8 mouse cellular contexts compared by ENCODE assay signal in the genomic region with DNA sequence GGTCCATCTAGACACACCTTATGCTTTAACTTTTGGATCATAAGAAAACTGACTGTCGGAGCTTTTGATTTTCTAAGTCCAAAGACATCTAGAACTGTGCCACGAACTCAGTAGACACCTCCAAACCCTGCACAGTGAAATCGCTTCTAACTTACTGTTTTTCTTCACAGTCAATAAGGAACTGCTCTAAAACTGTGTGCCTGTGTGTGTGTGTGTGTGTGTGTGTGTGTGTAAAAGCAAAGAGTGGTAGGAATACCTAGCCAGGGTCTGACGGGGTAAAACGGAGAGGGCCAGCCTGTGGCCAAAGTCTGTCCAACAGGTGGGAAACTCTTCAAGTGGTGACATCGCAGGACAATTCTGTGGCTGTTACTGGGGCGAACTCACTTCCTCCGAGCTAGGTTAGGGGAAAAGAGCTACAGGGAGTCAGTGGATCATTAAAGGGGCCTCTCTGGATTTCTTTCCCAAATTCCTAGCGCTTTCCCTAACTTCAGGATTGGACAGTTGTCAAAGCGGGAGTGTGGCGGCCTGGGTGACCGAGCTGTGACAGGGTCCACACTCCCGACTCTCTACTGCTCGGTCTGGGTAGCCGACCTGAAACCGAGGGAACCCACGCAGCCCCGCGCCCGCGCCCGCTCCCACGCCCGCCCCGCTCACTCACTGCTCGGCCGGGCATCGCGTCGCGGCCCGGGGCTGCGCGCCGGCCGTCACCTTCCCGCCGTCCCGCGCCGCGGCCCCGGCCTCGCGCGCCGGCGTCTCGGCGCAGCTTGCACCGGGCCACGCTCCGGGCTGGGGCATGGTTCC. TPM values are rescaled to one million over a fixed set of nuclear protein-coding genes. Genes with fewer than 3 reads are reported as not detected.
DNase-seq lines count a peak whose midpoint lies in the region; ATAC-seq and TF ChIP-seq lines count a peak whose summit lies in the region.

No protein-coding gene starts in this region.

- peak; percentile 40 for DNase-seq in CD4-positive, CD25-positive, alpha-beta regulatory T cell, adult 2 months (ENCODE audit: low read depth, low spot score)
- peak; percentile 5 to 18 for DNase-seq in urinary bladder, postnatal 36 days (ENCODE audit: low spot score in 2 of 2)
- no peak for DNase-seq in urinary bladder, postnatal 10 days (ENCODE audit: low spot score)
- no peak for DNase-seq in heart, postnatal 0 days (ENCODE audit: low spot score)
- DNase-seq in right cerebral cortex, postnatal 25 days = no peak

- H3K4me2 ChIP-seq in heart, postnatal 0 days (ENCODE audit: low read depth, low read length) = peak overlapping the region; percentile 67
- peak overlapping the region; percentile 83 for H3K4me2 ChIP-seq in limb, embryonic 12.5 days
- peak overlapping the region; percentile 76 for H3K4me2 ChIP-seq in midbrain, embryonic 16.5 days (ENCODE audit: low read length)

- H3K36me3 ChIP-seq in heart, postnatal 0 days (replicated peaks; ENCODE audit: control insufficient read depth, insufficient read depth, low read length) = peaks cover 12% of the 10 kb centered on the region; the same call in 1 of the 2 replicates
- H3K36me3 ChIP-seq in limb, embryonic 12.5 days = peaks cover 18% of the 10 kb centered on the region; the same call in 1 of the 2 replicates
- no peaks in the 10 kb centered on the region for H3K36me3 ChIP-seq in midbrain, embryonic 16.5 days (ENCODE audit: control insufficient read depth, insufficient read depth, low read length)

- H3K27me3 ChIP-seq in heart, postnatal 0 days (ENCODE audit: control insufficient read depth, insufficient read depth, low read length) = no peaks in the 10 kb centered on the region
- H3K27me3 ChIP-seq in limb, embryonic 12.5 days = no peaks in the 10 kb centered on the region
- no peaks in the 10 kb centered on the region for H3K27me3 ChIP-seq in midbrain, embryonic 16.5 days (ENCODE audit: control insufficient read depth, insufficient read depth, low read depth, low read length)

- peak overlapping the region; percentile 96 for H3K9ac ChIP-seq in heart, postnatal 0 days (replicated peaks; ENCODE audit: low read depth, low read length)
- H3K9ac ChIP-seq in limb, embryonic 12.5 days (replicated peaks) = peak overlapping the region; percentile 79
- peak overlapping the region; percentile 75 for H3K9ac ChIP-seq in midbrain, embryonic 16.5 days (ENCODE audit: low read depth, low read length)

- no peak for ATAC-seq in CD4-positive, CD25-positive, alpha-beta regulatory T cell, adult 4 months
- ATAC-seq in heart, postnatal 0 days (ENCODE audit: insufficient read depth, low read depth) = peak; percentile 44
- peak; percentile 65 for ATAC-seq in limb, embryonic 12.5 days (ENCODE audit: insufficient number of reproducible peaks, insufficient read depth, low FRiP score, low TSS enrichment, low read depth)
- ATAC-seq in midbrain, embryonic 16.5 days = peak; percentile 81

- no peak for TF ChIP-seq EP300 in heart, postnatal 0 days (IDR thresholded peaks at IDR 0.05; ENCODE audit: low read depth)

- H3K4me1 ChIP-seq in heart, postnatal 0 days (ENCODE audit: control insufficient read depth, insufficient read depth) = peaks cover 41% of the 10 kb centered on the region
- H3K4me1 ChIP-seq in limb, embryonic 12.5 days (replicated peaks) = peaks cover 21% of the 10 kb centered on the region
- H3K4me1 ChIP-seq in midbrain, embryonic 16.5 days (ENCODE audit: control insufficient read depth, insufficient read depth, low read length) = peaks cover 19% of the 10 kb centered on the region

- 2% methylated on average over 47 of the region's 53 CpGs for WGBS in heart, postnatal 0 days
- 2% methylated on average over 53 of the region's 53 CpGs for WGBS in limb, embryonic 12.5 days
- WGBS in midbrain, embryonic 16.5 days = 2% methylated on average over 45 of the region's 53 CpGs

- peak overlapping the region; percentile 87 for H3K27ac ChIP-seq in heart, postnatal 0 days (ENCODE audit: low read depth)
- H3K27ac ChIP-seq in limb, embryonic 12.5 days = no peak overlapping the region
- H3K27ac ChIP-seq in midbrain, embryonic 16.5 days (ENCODE audit: low read length) = peak overlapping the region; percentile 66

- peak overlapping the region; percentile 97 for H3K4me3 ChIP-seq in heart, postnatal 0 days (ENCODE audit: low read depth, low read length)
- H3K4me3 ChIP-seq in limb, embryonic 12.5 days (replicated peaks) = peak overlapping the region; percentile 85
- H3K4me3 ChIP-seq in midbrain, embryonic 16.5 days (ENCODE audit: low read depth, low read length) = peak overlapping the region; percentile 91

- H3K9me3 ChIP-seq in heart, postnatal 0 days (replicated peaks; ENCODE audit: control insufficient read depth, low read length) = no peaks in the 10 kb centered on the region
- no peaks in the 10 kb centered on the region for H3K9me3 ChIP-seq in limb, embryonic 12.5 days
- H3K9me3 ChIP-seq in midbrain, embryonic 16.5 days (replicated peaks; ENCODE audit: control insufficient read depth, low read length, poor library complexity, severe bottlenecking) = no peaks in the 10 kb centered on the region

- no peak for TF ChIP-seq CTCF in heart, postnatal 0 days (IDR thresholded peaks at IDR 0.05; ENCODE audit: low read depth)

RNA-seq across cellular contexts. Expression of gene Otulin, which starts 0.5 kb away (rescaled TPM):
- 10 to 100 TPM; 10.7 to 10.8 TPM for polyA plus RNA-seq in CD4-positive, CD25-positive, alpha-beta regulatory T cell, adult 4 months (2017; shearing (Covaris generic))
- total RNA-seq in heart, postnatal 0 days (2014; rRNA removed; ENCODE audit: low replicate concordance) = 32.3 and 36.1 TPM in 2 replicates
- polyA plus RNA-seq in heart, postnatal 0 days (2015; fragmentation: Nextera tagmentation; extraction: Ambion mirVana) = 24.3 and 26.3 TPM in 2 replicates
- 35.1 and 36.8 TPM in 2 replicates for polyA plus RNA-seq in limb, embryonic 12.5 days (2016; fragmentation: Nextera tagmentation; extraction: Ambion mirVana)
- polyA plus RNA-seq in midbrain, embryonic 16.5 days (2015; fragmentation: Nextera tagmentation; extraction: Ambion mirVana) = 20.7 and 21.6 TPM in 2 replicates

RNA-seq across cellular contexts. Expression of gene Otulinl, which starts 51.4 kb away (rescaled TPM):
- 100 to 1,000 TPM; 216 to 235 TPM for polyA plus RNA-seq in CD4-positive, CD25-positive, alpha-beta regulatory T cell, adult 4 months (2017; shearing (Covaris generic))
- 0.39 and 15.3 TPM in 2 replicates for total RNA-seq in heart, postnatal 0 days (2014; rRNA removed; ENCODE audit: low replicate concordance)
- polyA plus RNA-seq in heart, postnatal 0 days (2015; fragmentation: Nextera tagmentation; extraction: Ambion mirVana) = 2.3 and 3.2 TPM in 2 replicates
- 12.5 and 16.0 TPM in 2 replicates for polyA plus RNA-seq in limb, embryonic 12.5 days (2016; fragmentation: Nextera tagmentation; extraction: Ambion mirVana)
- polyA plus RNA-seq in midbrain, embryonic 16.5 days (2015; fragmentation: Nextera tagmentation; extraction: Ambion mirVana) = 12.3 and 14.6 TPM in 2 replicates

Comparison
In these comparisons a context has a peak if more than half of its experiments do, and no peak if none do; other contexts are left out.
1. DNase-seq: peak in CD4-positive, CD25-positive, alpha-beta regulatory T cell, adult 2 months (single experiment) and urinary bladder, postnatal 36 days (2 of 2); none in urinary bladder, postnatal 10 days (single experiment), heart, postnatal 0 days (single experiment) and right cerebral cortex, postnatal 25 days (single experiment).
2. RNA of gene Otulinl, which starts 51.4 kb away (polyA plus RNA-seq): 216 to 235 TPM in CD4-positive, CD25-positive, alpha-beta regulatory T cell, adult 4 months; 12.3 to 14.6 TPM in midbrain, embryonic 16.5 days, 12.5 to 16.0 TPM in limb, embryonic 12.5 days and 2.3 to 3.2 TPM in heart, postnatal 0 days; every median in the first group is over 10 times any median in the second.
3. Peak in every context shown above with its lines, with median percentiles within 50 percentile points of each other: H3K4me2 ChIP-seq, H3K4me3 ChIP-seq and H3K9ac ChIP-seq.